Mouse (Mus musculus): ENCODE results near the gene Prr23a2.

DNA sequence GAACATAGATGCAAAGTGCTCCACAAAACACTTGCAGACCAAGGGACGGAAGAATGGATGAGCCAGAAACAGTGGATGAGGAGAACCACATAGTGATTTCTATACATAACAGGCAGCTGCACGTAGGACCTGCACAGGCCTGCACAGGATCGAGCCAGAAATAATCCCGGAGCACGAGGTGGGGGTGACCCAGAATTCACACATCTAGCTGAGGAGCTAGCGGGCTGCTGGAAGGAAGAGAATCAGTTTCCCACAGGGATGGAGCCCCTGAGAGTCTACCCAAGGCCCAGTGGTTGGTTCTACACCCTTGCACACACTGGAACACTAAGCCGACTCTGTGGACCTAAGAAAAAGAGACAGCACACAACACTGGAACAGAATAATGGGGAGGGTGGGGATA lies 32.5 kb upstream of the Prr23a2 start:
- TF ChIP-seq CTCF (IDR thresholded peaks at IDR 0.05; ENCODE audit: extremely low read depth, insufficient read length, insufficient replicate concordance, low read depth, low read length) (no peak), POLR2A (IDR thresholded peaks at IDR 0.05; ENCODE audit: low read depth, low read length) (no peak)

All from small intestine, adult 2 months (tissue).